Mouse (Mus musculus): ENCODE data around the gene Vps13d. TPM values are rescaled to one million over a fixed set of nuclear protein-coding genes. Genes with fewer than 3 reads are reported as not detected.

Vps13d gene
- polyA plus RNA-seq, 1 experiment from 2014 or later, result 8.7 TPM

GRCm38 (mm10) chr4:145207718-145208371 lies 13.0 kb upstream of the Vps13d start:
- H3K27me3 ChIP-seq (ENCODE audit: low read depth, poor library complexity, severe bottlenecking), result no peaks in the 10 kb centered on the region
- H3K4me1 ChIP-seq, result peaks cover 8% of the 10 kb centered on the region; the same call in 1 of the 2 replicates
- 97% methylated on average over 3 of the region's 3 CpGs for whole genome bisulfite sequencing
- no peak for DNase-seq (ENCODE audit: low spot score)
- H3K36me3 ChIP-seq, result no peaks in the 10 kb centered on the region
- no peak overlapping the region for H3K27ac ChIP-seq
- no peak overlapping the region for H3K4me3 ChIP-seq
- no peaks in the 10 kb centered on the region for H3K9me3 ChIP-seq (replicated peaks)

- H3K36me3 ChIP-seq, result no peaks in the 10 kb centered on the region
- H3K27ac ChIP-seq, result no peak overlapping the region
- no peaks in the 10 kb centered on the region for H3K9me3 ChIP-seq (replicated peaks)
- H3K4me1 ChIP-seq, result peaks cover 15% of the 10 kb centered on the region
- H3K4me3 ChIP-seq, result no peak overlapping the region
- H3K27me3 ChIP-seq (ENCODE audit: low read depth, poor library complexity, severe bottlenecking), result no peaks in the 10 kb centered on the region
- DNase-seq (ENCODE audit: low spot score), result no peak
- 89% methylated on average over 8 of the region's 8 CpGs for WGBS
Measured at GRCm38 (mm10) chr4:145204779-145205178, 10.0 kb upstream of the Vps13d start.

GRCm38 (mm10) chr4:145203305-145203704 lies 8.5 kb upstream of the Vps13d start:
- Histone ChIP-seq H3K27me3 (ENCODE audit: low read depth, poor library complexity, severe bottlenecking) (no peaks in the 10 kb centered on the region), H3K27ac (no peak overlapping the region), H3K36me3 (no peaks in the 10 kb centered on the region), H3K9me3 (replicated peaks) (no peaks in the 10 kb centered on the region), H3K4me1 (peaks cover 10% of the 10 kb centered on the region), H3K4me3 (no peak overlapping the region)
- WGBS, result 84% methylated on average over 2 of the region's 2 CpGs
- no peak for DNase-seq (ENCODE audit: low spot score)

- WGBS, result 87% methylated on average over 3 of the region's 3 CpGs
- no peak overlapping the region for H3K4me3 ChIP-seq
- H3K36me3 ChIP-seq, result no peaks in the 10 kb centered on the region
- DNase-seq (ENCODE audit: low spot score), result no peak
- H3K27ac ChIP-seq, result no peak overlapping the region
- peaks cover 10% of the 10 kb centered on the region for H3K4me1 ChIP-seq
- no peaks in the 10 kb centered on the region for H3K27me3 ChIP-seq (ENCODE audit: low read depth, poor library complexity, severe bottlenecking)
- H3K9me3 ChIP-seq (replicated peaks), result no peaks in the 10 kb centered on the region
Measured at GRCm38 (mm10) chr4:145201424-145201823, 6.6 kb upstream of the Vps13d start.

- WGBS, result 43% methylated on average over 11 of the region's 11 CpGs
- H3K9me3 ChIP-seq (replicated peaks), result no peaks in the 10 kb centered on the region
- no peak for DNase-seq (ENCODE audit: low spot score)
- H3K4me1 ChIP-seq, result peaks cover 15% of the 10 kb centered on the region
- H3K36me3 ChIP-seq, result no peaks in the 10 kb centered on the region
- H3K27me3 ChIP-seq (ENCODE audit: low read depth, poor library complexity, severe bottlenecking), result no peaks in the 10 kb centered on the region
- no peak overlapping the region for H3K4me3 ChIP-seq
- H3K27ac ChIP-seq, result no peak overlapping the region
Measured at GRCm38 (mm10) chr4:145199982-145200699, 5.3 kb upstream of the Vps13d start.

GRCm38 (mm10) chr4:145196586-145196985 lies 1.8 kb upstream of the Vps13d start:
- Histone ChIP-seq H3K4me3 (no peak overlapping the region), H3K9me3 (replicated peaks) (no peaks in the 10 kb centered on the region), H3K4me1 (peaks cover 26% of the 10 kb centered on the region), H3K36me3 (no peaks in the 10 kb centered on the region), H3K27ac (no peak overlapping the region), H3K27me3 (ENCODE audit: low read depth, poor library complexity, severe bottlenecking) (no peaks in the 10 kb centered on the region)
- 81% methylated on average over 4 of the region's 4 CpGs for WGBS
- DNase-seq (ENCODE audit: low spot score), result no peak

GRCm38 (mm10) chr4:145195172-145195571 lies 367 bp upstream of the Vps13d start:
- 18% methylated on average over 5 of the region's 5 CpGs for WGBS
- H3K36me3 ChIP-seq, result peaks cover 2% of the 10 kb centered on the region; the same call in 1 of the 2 replicates
- H3K27ac ChIP-seq, result peak overlapping the region; percentile 85; the same call in 1 of the 2 replicates
- H3K4me1 ChIP-seq, result peaks cover 20% of the 10 kb centered on the region
- H3K4me3 ChIP-seq, result peak overlapping the region; percentile 82
- H3K27me3 ChIP-seq (ENCODE audit: low read depth, poor library complexity, severe bottlenecking), result no peaks in the 10 kb centered on the region
- no peak for DNase-seq (ENCODE audit: low spot score)
- no peaks in the 10 kb centered on the region for H3K9me3 ChIP-seq (replicated peaks)

- Histone ChIP-seq H3K27ac (peak overlapping the region; percentile 85), H3K4me1 (peaks cover 17% of the 10 kb centered on the region), H3K36me3 (peaks cover 14% of the 10 kb centered on the region), H3K27me3 (ENCODE audit: low read depth, poor library complexity, severe bottlenecking) (no peaks in the 10 kb centered on the region), H3K4me3 (peak overlapping the region; percentile 82), H3K9me3 (replicated peaks) (no peaks in the 10 kb centered on the region)
- no peak for DNase-seq (ENCODE audit: low spot score)
- 1% methylated on average over 10 of the region's 10 CpGs for WGBS
Measured at GRCm38 (mm10) chr4:145193991-145194511, 754 bp downstream of the Vps13d start.

- H3K27me3 ChIP-seq (ENCODE audit: low read depth, poor library complexity, severe bottlenecking), result no peaks in the 10 kb centered on the region
- H3K4me3 ChIP-seq, result peak overlapping the region; percentile 82
- H3K4me1 ChIP-seq, result peaks cover 17% of the 10 kb centered on the region
- peak overlapping the region; percentile 85; the same call in 1 of the 2 replicates for H3K27ac ChIP-seq
- peaks cover 18% of the 10 kb centered on the region for H3K36me3 ChIP-seq
- no peaks in the 10 kb centered on the region for H3K9me3 ChIP-seq (replicated peaks)
- DNase-seq (ENCODE audit: low spot score), result no peak
- 63% methylated on average over 3 of the region's 3 CpGs for WGBS
Measured at GRCm38 (mm10) chr4:145193406-145193805, 1.4 kb downstream of the Vps13d start.

GRCm38 (mm10) chr4:145192686-145193085 lies 2.1 kb downstream of the Vps13d start:
- no peak overlapping the region for H3K4me3 ChIP-seq
- DNase-seq (ENCODE audit: low spot score), result no peak
- H3K9me3 ChIP-seq (replicated peaks), result no peaks in the 10 kb centered on the region
- peaks cover 19% of the 10 kb centered on the region for H3K36me3 ChIP-seq
- H3K27me3 ChIP-seq (ENCODE audit: low read depth, poor library complexity, severe bottlenecking), result no peaks in the 10 kb centered on the region
- no peak overlapping the region for H3K27ac ChIP-seq
- H3K4me1 ChIP-seq, result peaks cover 17% of the 10 kb centered on the region

- no peak overlapping the region for H3K27ac ChIP-seq
- H3K9me3 ChIP-seq (replicated peaks), result no peaks in the 10 kb centered on the region
- H3K4me3 ChIP-seq, result no peak overlapping the region
- DNase-seq (ENCODE audit: low spot score), result no peak
- peaks cover 54% of the 10 kb centered on the region for H3K36me3 ChIP-seq
- no peaks in the 10 kb centered on the region for H3K27me3 ChIP-seq (ENCODE audit: low read depth, poor library complexity, severe bottlenecking)
- H3K4me1 ChIP-seq, result peaks cover 3% of the 10 kb centered on the region
Measured at GRCm38 (mm10) chr4:145188561-145188960, 6.2 kb downstream of the Vps13d start.

GRCm38 (mm10) chr4:145187619-145188018 lies 7.2 kb downstream of the Vps13d start:
- H3K36me3 ChIP-seq, result peaks cover 58% of the 10 kb centered on the region
- no peaks in the 10 kb centered on the region for H3K9me3 ChIP-seq (replicated peaks)
- 91% methylated on average over 2 of the region's 2 CpGs for WGBS
- DNase-seq (ENCODE audit: low spot score), result no peak
- no peaks in the 10 kb centered on the region for H3K4me1 ChIP-seq
- no peak overlapping the region for H3K27ac ChIP-seq
- no peak overlapping the region for H3K4me3 ChIP-seq
- no peaks in the 10 kb centered on the region for H3K27me3 ChIP-seq (ENCODE audit: low read depth, poor library complexity, severe bottlenecking)

GRCm38 (mm10) chr4:145178918-145179549 lies 15.8 kb downstream of the Vps13d start:
- no peak for DNase-seq (ENCODE audit: low spot score)
- H3K36me3 ChIP-seq, result peaks cover 50% of the 10 kb centered on the region
- no peaks in the 10 kb centered on the region for H3K27me3 ChIP-seq (ENCODE audit: low read depth, poor library complexity, severe bottlenecking)
- no peaks in the 10 kb centered on the region for H3K4me1 ChIP-seq
- H3K9me3 ChIP-seq (replicated peaks), result no peaks in the 10 kb centered on the region
- H3K4me3 ChIP-seq, result no peak overlapping the region
- 93% methylated on average over 5 of the region's 5 CpGs for WGBS
- H3K27ac ChIP-seq, result no peak overlapping the region
